Mouse (Mus musculus): ENCODE data around the gene Lpar1. TPM values are rescaled to one million over a fixed set of nuclear protein-coding genes. Genes with fewer than 3 reads are reported as not detected.
A peak's percentile ranks its signal among the peaks of the same experiment; 100 is the strongest.

Gene Lpar1
- polyA plus RNA-seq, 1 experiment from 2014 or later, result 253 TPM

DNA sequence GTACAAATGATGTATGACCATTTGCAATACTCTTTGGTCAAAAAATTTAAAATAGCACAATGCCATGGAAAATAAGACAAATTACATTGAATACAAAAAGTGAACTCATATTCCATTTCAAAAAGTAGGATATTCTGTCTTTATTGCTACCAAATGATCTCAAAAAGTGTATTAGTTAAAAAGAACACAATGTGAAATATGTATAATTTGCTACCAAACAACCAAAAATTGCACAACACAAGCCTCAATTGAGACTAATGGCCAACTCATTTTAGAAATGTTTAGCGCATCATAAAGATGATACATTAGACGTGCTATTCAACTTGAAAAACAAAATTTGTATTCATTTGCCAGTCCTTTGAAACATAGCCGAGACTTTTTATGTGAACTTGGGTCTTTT lies 104.9 kb downstream of the Lpar1 start:
- peaks cover 11% of the 10 kb centered on the region; the same call in 1 of the 2 replicates for H3K36me3 ChIP-seq
- H3K27me3 ChIP-seq, result no peaks in the 10 kb centered on the region
- H3K4me3 ChIP-seq (replicated peaks), result no peak overlapping the region
- ATAC-seq (ENCODE audit: insufficient number of reproducible peaks, insufficient read depth, low FRiP score, low TSS enrichment, low read depth), result no peak
- WGBS, result 94% methylated on average over 3 of the region's 3 CpGs
- no peaks in the 10 kb centered on the region for H3K4me1 ChIP-seq (replicated peaks)
- H3K4me2 ChIP-seq, result no peak overlapping the region
- no peak overlapping the region for H3K27ac ChIP-seq
- H3K9ac ChIP-seq (replicated peaks), result no peak overlapping the region
- H3K9me3 ChIP-seq, result no peaks in the 10 kb centered on the region

- H3K27ac ChIP-seq, result no peak overlapping the region
- H3K4me1 ChIP-seq (replicated peaks), result no peaks in the 10 kb centered on the region
- H3K9ac ChIP-seq (replicated peaks), result no peak overlapping the region
- H3K9me3 ChIP-seq, result no peaks in the 10 kb centered on the region
- H3K36me3 ChIP-seq, result peaks cover 12% of the 10 kb centered on the region; the same call in 1 of the 2 replicates
- no peak overlapping the region for H3K4me2 ChIP-seq
- whole genome bisulfite sequencing, result 86% methylated on average over 7 of the region's 7 CpGs
- H3K27me3 ChIP-seq, result no peaks in the 10 kb centered on the region
- no peak for ATAC-seq (ENCODE audit: insufficient number of reproducible peaks, insufficient read depth, low FRiP score, low TSS enrichment, low read depth)
- no peak overlapping the region for H3K4me3 ChIP-seq (replicated peaks)
Observed at GRCm38 (mm10) chr4:58447841-58448240, 105.9 kb downstream of the Lpar1 start.

- no peak for ATAC-seq (ENCODE audit: insufficient number of reproducible peaks, insufficient read depth, low FRiP score, low TSS enrichment, low read depth)
- Histone ChIP-seq H3K27ac (no peak overlapping the region), H3K36me3 (peaks cover 16% of the 10 kb centered on the region), H3K27me3 (no peaks in the 10 kb centered on the region), H3K4me2 (no peak overlapping the region), H3K4me1 (replicated peaks) (no peaks in the 10 kb centered on the region), H3K9ac (replicated peaks) (no peak overlapping the region), H3K9me3 (no peaks in the 10 kb centered on the region), H3K4me3 (replicated peaks) (no peak overlapping the region)
- WGBS, result 87% methylated on average over 6 of the region's 6 CpGs
Observed at GRCm38 (mm10) chr4:58445846-58446245, 107.9 kb downstream of the Lpar1 start.

GRCm38 (mm10) chr4:58442338-58442737 lies 111.4 kb downstream of the Lpar1 start:
- Histone ChIP-seq H3K4me2 (no peak overlapping the region), H3K4me1 (replicated peaks) (peaks cover 11% of the 10 kb centered on the region), H3K9ac (replicated peaks) (no peak overlapping the region), H3K27me3 (no peaks in the 10 kb centered on the region), H3K36me3 (peaks cover 17% of the 10 kb centered on the region), H3K27ac (peak overlapping the region; percentile 66; the same call in 1 of the 2 replicates), H3K4me3 (replicated peaks) (no peak overlapping the region), H3K9me3 (no peaks in the 10 kb centered on the region)
- no peak for ATAC-seq (ENCODE audit: insufficient number of reproducible peaks, insufficient read depth, low FRiP score, low TSS enrichment, low read depth)
- 47% methylated on average over 5 of the region's 5 CpGs for WGBS

DNA sequence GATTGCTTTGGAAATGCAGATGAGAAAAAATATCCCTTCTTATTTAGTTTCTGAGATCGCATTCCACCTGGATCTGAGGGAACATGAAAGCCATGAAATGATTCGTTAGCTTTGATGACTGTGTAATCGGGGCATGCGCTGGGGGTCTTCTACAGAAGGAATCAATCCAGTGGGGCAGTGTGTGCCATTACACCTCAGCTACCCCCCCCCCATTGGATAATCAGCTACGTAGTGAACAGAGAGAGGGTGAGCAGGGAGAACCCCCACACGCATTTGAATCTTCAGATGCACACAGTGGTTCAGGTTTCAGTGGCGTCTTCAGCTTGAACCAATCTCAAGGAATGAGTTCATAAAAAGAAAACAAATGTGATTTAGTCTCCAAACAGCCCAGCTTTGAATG lies 115.0 kb downstream of the Lpar1 start:
- Histone ChIP-seq H3K27me3 (no peaks in the 10 kb centered on the region), H3K36me3 (peaks cover 42% of the 10 kb centered on the region), H3K4me3 (replicated peaks) (no peak overlapping the region), H3K4me1 (replicated peaks) (peaks cover 11% of the 10 kb centered on the region), H3K4me2 (no peak overlapping the region), H3K9me3 (no peaks in the 10 kb centered on the region), H3K9ac (replicated peaks) (no peak overlapping the region), H3K27ac (no peak overlapping the region)
- 63% methylated on average over 7 of the region's 7 CpGs for WGBS
- no peak for ATAC-seq (ENCODE audit: insufficient number of reproducible peaks, insufficient read depth, low FRiP score, low TSS enrichment, low read depth)

DNA sequence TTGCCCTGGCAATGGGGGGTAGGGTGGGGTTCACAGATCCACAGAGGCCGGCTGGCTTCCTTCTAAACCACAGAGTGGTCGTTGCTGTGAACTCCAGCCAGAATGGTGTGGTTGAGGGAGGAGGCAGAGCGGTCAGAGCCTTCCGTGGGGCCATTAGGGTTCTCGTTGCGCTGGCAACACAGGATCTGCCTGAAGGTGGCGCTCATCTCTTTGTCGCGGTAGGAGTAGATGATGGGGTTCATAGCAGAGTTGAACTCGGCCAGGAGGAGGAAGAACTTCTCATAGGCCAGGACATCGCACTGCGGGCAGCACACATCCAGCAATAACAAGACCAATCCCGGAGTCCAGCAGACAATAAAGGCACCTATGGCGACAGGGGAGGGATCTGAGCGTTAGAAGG lies 116.4 kb downstream of the Lpar1 start:
- Histone ChIP-seq H3K27ac (no peak overlapping the region), H3K4me2 (no peak overlapping the region), H3K4me3 (replicated peaks) (no peak overlapping the region), H3K36me3 (peaks cover 43% of the 10 kb centered on the region), H3K27me3 (no peaks in the 10 kb centered on the region), H3K9me3 (no peaks in the 10 kb centered on the region), H3K4me1 (replicated peaks) (peaks cover 11% of the 10 kb centered on the region), H3K9ac (replicated peaks) (no peak overlapping the region)
- 84% methylated on average over 15 of the region's 15 CpGs for WGBS
- no peak for ATAC-seq (ENCODE audit: insufficient number of reproducible peaks, insufficient read depth, low FRiP score, low TSS enrichment, low read depth)

GRCm38 (mm10) chr4:58423276-58423930 lies 130.3 kb downstream of the Lpar1 start:
- no peak overlapping the region for H3K4me2 ChIP-seq
- no peaks in the 10 kb centered on the region for H3K27me3 ChIP-seq
- no peaks in the 10 kb centered on the region for H3K36me3 ChIP-seq
- WGBS, result 51% methylated on average over 9 of the region's 9 CpGs
- H3K27ac ChIP-seq, result no peak overlapping the region
- H3K4me1 ChIP-seq (replicated peaks), result no peaks in the 10 kb centered on the region; the same call in 1 of the 2 replicates
- no peak overlapping the region for H3K9ac ChIP-seq (replicated peaks)
- H3K4me3 ChIP-seq (replicated peaks), result no peak overlapping the region
- no peak for ATAC-seq (ENCODE audit: insufficient number of reproducible peaks, insufficient read depth, low FRiP score, low TSS enrichment, low read depth)
- no peaks in the 10 kb centered on the region for H3K9me3 ChIP-seq

DNA sequence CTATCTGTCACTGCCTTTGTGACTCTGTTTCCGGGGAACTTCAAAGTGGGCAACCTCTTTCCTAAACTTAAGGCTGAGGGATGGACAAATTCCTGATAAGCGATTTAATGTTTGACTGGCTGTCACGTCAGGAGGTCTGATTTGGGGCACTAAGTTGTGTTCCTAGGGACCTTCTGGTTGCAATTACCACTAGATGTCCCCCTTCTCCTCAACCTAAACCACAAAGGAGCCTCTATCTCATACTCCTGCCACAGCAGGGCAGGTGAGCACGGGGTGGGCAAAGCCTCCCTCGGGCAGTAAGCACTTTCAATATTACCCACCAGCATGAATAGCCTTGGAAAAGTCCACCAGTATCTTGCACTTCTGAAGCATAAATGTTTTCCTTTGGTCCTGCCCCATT lies 134.5 kb downstream of the Lpar1 start:
- Histone ChIP-seq H3K4me3 (replicated peaks) (no peak overlapping the region), H3K4me1 (replicated peaks) (no peaks in the 10 kb centered on the region; the same call in 1 of the 2 replicates), H3K27me3 (no peaks in the 10 kb centered on the region), H3K9me3 (no peaks in the 10 kb centered on the region), H3K36me3 (no peaks in the 10 kb centered on the region), H3K4me2 (no peak overlapping the region), H3K27ac (no peak overlapping the region), H3K9ac (replicated peaks) (no peak overlapping the region)
- ATAC-seq (ENCODE audit: insufficient number of reproducible peaks, insufficient read depth, low FRiP score, low TSS enrichment, low read depth), result no peak
- 43% methylated on average over 5 of the region's 5 CpGs for WGBS

DNA sequence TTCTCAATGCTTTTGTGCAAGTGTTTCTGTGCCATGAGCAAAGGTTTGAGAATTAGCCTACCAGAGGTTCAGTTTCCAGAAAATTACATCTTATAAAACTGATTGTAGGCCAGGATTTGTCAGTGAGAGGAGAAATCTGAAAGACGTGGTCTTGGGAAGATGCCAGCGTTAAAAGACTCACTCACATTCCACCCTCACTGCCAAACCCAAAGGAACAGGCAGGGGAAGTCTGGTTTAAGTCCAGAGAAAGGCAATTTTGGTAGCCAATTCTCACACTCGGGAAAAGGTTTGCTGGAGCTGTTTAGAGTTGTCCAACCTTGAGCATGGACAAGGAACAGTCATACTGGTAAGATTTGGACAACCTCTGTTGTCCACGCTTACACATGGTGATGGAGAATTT lies 136.4 kb downstream of the Lpar1 start:
- no peak overlapping the region for H3K4me3 ChIP-seq (replicated peaks)
- peaks cover 3% of the 10 kb centered on the region; the same call in 1 of the 2 replicates for H3K9me3 ChIP-seq
- no peaks in the 10 kb centered on the region for H3K36me3 ChIP-seq
- no peak overlapping the region for H3K4me2 ChIP-seq
- H3K9ac ChIP-seq (replicated peaks), result no peak overlapping the region
- H3K27me3 ChIP-seq, result no peaks in the 10 kb centered on the region
- no peaks in the 10 kb centered on the region for H3K4me1 ChIP-seq (replicated peaks)
- no peak for ATAC-seq (ENCODE audit: insufficient number of reproducible peaks, insufficient read depth, low FRiP score, low TSS enrichment, low read depth)
- no peak overlapping the region for H3K27ac ChIP-seq
- WGBS, result 75% methylated on average over 4 of the region's 4 CpGs

DNA sequence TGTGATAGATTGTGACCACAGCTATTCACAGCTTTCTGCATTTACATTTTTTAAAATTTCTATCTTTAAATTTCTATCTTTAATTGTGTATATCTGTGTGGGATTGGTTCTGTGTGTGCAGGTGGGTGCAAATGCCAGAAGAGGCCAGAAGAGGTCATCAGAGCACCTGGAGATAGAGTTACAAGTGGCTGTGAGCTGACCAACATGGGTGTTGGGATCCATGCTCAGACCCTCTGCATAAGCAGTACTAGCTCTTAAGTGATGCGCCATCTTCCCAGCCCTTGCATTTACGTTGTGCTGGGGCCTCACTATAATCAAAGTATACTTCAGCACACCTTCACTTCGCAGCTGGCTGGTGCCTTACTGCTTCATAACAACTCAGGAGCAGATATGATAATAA lies 138.2 kb downstream of the Lpar1 start:
- Histone ChIP-seq H3K9ac (replicated peaks) (no peak overlapping the region), H3K27ac (no peak overlapping the region), H3K4me1 (replicated peaks) (no peaks in the 10 kb centered on the region), H3K4me3 (replicated peaks) (no peak overlapping the region), H3K27me3 (no peaks in the 10 kb centered on the region), H3K4me2 (no peak overlapping the region), H3K36me3 (no peaks in the 10 kb centered on the region), H3K9me3 (peaks cover 3% of the 10 kb centered on the region; the same call in 1 of the 2 replicates)
- ATAC-seq (ENCODE audit: insufficient number of reproducible peaks, insufficient read depth, low FRiP score, low TSS enrichment, low read depth), result no peak
- WGBS, result 90% methylated on average over 3 of the region's 3 CpGs

DNA sequence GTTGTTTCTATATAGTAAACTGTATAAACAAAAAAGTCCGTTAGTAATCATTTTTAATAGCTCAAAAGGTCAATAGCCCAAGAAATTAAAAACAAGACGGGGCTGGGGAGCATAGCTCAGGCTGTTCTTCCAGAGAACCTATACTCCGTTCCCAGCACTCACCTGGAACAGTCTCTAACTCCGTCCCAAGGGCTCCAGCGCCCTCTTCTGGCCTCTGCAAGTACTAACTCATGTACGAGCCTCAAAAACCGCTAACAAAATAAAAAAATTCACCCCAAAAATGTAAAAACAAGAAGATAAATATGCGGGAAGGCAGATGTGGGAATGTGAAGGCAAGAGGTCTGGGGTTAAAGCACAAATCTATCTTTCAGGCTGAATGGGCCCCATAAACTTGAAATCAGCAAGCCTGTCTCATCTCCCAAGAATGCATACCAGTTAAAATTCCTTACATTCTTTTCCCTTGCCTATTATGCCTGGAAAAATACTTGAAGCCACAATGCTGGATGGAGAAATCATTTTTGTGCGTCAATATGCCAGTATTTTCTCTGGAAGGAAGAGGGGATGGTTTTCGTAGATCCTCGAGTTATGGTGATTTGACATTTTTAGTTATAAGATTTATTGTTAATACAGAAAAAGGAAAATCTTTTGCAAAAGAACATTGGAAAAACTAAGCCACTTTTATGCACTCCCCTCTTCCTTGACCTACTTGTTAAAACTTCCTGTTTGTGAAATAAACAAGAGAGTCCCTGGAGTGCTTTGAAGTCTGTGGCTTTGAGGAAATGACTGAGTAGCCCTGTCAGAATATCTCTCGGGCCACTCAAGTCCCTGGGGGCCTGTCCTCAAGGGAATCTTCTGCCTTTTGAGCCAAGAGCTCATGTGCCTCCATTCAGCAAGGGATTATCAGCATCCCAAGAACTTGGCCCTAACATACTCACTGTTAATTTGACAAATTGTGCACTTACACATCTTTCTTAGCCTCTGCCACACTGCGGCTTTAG lies 140.2 kb downstream of the Lpar1 start:
- no peak overlapping the region for H3K4me3 ChIP-seq (replicated peaks)
- no peak overlapping the region for H3K4me2 ChIP-seq
- H3K36me3 ChIP-seq, result no peaks in the 10 kb centered on the region
- no peaks in the 10 kb centered on the region for H3K27me3 ChIP-seq
- H3K9me3 ChIP-seq, result peaks cover 3% of the 10 kb centered on the region; the same call in 1 of the 2 replicates
- H3K4me1 ChIP-seq (replicated peaks), result no peaks in the 10 kb centered on the region
- ATAC-seq (ENCODE audit: insufficient number of reproducible peaks, insufficient read depth, low FRiP score, low TSS enrichment, low read depth), result no peak
- WGBS, result 71% methylated on average over 13 of the region's 13 CpGs
- H3K27ac ChIP-seq, result no peak overlapping the region
- H3K9ac ChIP-seq (replicated peaks), result no peak overlapping the region
